1 mouse cellular context compared by ENCODE assay signal in the genomic region with DNA sequence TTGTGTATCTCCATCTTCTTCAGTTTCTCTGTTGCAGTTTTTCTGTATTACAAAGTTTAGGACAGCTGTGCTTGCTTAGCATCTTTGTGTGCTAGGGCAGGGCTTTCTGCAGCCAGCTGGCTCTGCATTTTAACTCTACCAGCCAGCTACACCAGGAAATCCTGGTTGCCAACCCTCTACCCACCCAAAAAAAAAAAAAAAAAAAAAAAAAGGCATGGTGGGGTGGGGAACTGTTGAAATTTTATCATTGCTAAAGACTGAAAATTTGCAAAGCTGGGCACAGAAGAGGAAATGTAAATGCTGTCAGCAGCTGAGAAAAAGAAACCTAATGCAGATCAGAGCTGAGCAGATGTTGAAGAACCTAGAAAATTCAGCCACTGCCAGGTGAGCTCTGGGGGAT. TPM values are rescaled to one million over a fixed set of nuclear protein-coding genes. Genes with fewer than 3 reads are reported as not detected.
"Had no signal": no experiment of that assay in that cellular context is flagged by ENCODE, and none has a peak within 500 bp of the region (broad histone marks: within the 10 kb centered on the region; RNA-seq: fewer than 3 reads in every experiment).

No protein-coding gene starts in this region.

RNA-seq across cellular contexts. Expression of gene Gm36079, which starts 16.7 kb away (rescaled TPM):
- total RNA-seq: neutrophil, adult 5-6 weeks had no signal

RNA-seq across cellular contexts. Expression of gene B020031M17Rik, which starts 59.5 kb away (rescaled TPM):
- total RNA-seq: neutrophil, adult 5-6 weeks had no signal
